Mouse (Mus musculus): ENCODE measurements at regions not wholly inside any gene's neighbourhood (a gene's known extent, or its start where the extent isn't known, plus 50 kb on each side); places are given as distances from the start of the nearest gene placed in this dataset.

GRCm38 (mm10) chr17:82925751-82926150, 289.3 kb upstream of the Pkdcc start:
- no peak for DNase-seq (ENCODE audit: extremely low read depth)
- TF ChIP-seq PAX5 (IDR thresholded peaks at IDR 0.05; ENCODE audit: low read length) (no peak), MEF2A (IDR thresholded peaks at IDR 0.05; ENCODE audit: borderline replicate concordance, low read depth, low read length) (no peak), MAZ (IDR thresholded peaks at IDR 0.05; ENCODE audit: low read depth, low read length) (no peak), GABPA (IDR thresholded peaks at IDR 0.05; ENCODE audit: insufficient replicate concordance, low read depth, low read length) (no peak), KAT2A (IDR thresholded peaks at IDR 0.05; ENCODE audit: insufficient replicate concordance, low read length) (no peak), ELF1 (IDR thresholded peaks at IDR 0.05; ENCODE audit: low read depth, low read length) (no peak), CHD1 (IDR thresholded peaks at IDR 0.05; ENCODE audit: low read depth, low read length) (no peak), ZKSCAN1 (IDR thresholded peaks at IDR 0.05; ENCODE audit: borderline replicate concordance, low read depth, low read length) (no peak)
- dilution Hi-C loops (cut with MboI; ENCODE audit: extremely low pct_ligation_motif_present, extremely low pct_unique_long_range_greater_than_20kb, low sequenced_read_pairs) (no loop called here), in situ Hi-C loops (cut with MboI; ENCODE audit: low pct_ligation_motif_present, low pct_unique_long_range_greater_than_20kb, low sequenced_read_pairs) (no loop called here)
- H3K4me3 ChIP-seq (replicated peaks in 1 of 3; ENCODE audit: low read depth in 2 of 3, low read length in 2 of 3, poor library complexity in 1 of 3): no peak overlapping the region
- peaks cover 39% of the 10 kb centered on the region for H3K27me3 ChIP-seq (replicated peaks)
- H3K36me3 ChIP-seq (replicated peaks in 1 of 2; ENCODE audit: control insufficient read depth in 1 of 2, insufficient read depth in 1 of 2, low read length in 1 of 2): no peaks in the 10 kb centered on the region
- H3K4me2 ChIP-seq (ENCODE audit: insufficient read depth, low read depth, poor library complexity, severe bottlenecking): no peak overlapping the region
- no peaks in the 10 kb centered on the region for H3K4me1 ChIP-seq (ENCODE audit: control insufficient read depth in 1 of 2, insufficient read depth in 2 of 2)
- H3K27ac ChIP-seq (ENCODE audit: insufficient read depth, low read depth): no peak overlapping the region
- no peaks in the 10 kb centered on the region for H3K9me3 ChIP-seq (replicated peaks; ENCODE audit: low read length)
- no peaks in the 10 kb centered on the region for H3K79me2 ChIP-seq (replicated peaks; ENCODE audit: control insufficient read depth, extremely low read depth, insufficient read depth, poor library complexity, severe bottlenecking)
- H3K9ac ChIP-seq (ENCODE audit: insufficient read depth, low read depth): no peak overlapping the region

DNA sequence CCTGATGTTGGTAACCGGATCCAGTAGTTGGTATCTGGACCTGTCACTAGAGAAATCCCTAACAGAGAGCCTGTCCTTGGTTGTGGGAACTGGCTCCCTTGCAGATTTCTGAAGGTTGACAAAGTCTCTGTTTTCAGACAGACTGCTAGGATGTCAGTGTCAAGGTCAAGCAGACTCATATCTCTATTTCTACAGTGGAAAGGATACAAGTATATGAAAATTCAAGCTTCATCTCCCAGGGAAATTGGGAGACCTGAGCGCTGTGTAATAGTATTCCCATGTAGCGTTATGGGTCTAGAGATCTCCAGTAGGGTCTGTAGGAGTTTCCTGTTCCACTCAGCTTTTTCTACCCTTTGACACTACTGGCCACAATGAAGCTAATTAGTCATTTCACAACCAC, 287.4 kb upstream of the Pkdcc start:
- no peak overlapping the region for H3K4me2 ChIP-seq (ENCODE audit: insufficient read depth, low read depth, poor library complexity, severe bottlenecking)
- H3K27me3 ChIP-seq (replicated peaks): peaks cover 41% of the 10 kb centered on the region
- H3K36me3 ChIP-seq (replicated peaks in 1 of 2; ENCODE audit: control insufficient read depth in 1 of 2, insufficient read depth in 1 of 2, low read length in 1 of 2): no peaks in the 10 kb centered on the region
- no peak overlapping the region for H3K9ac ChIP-seq (ENCODE audit: insufficient read depth, low read depth)
- H3K4me3 ChIP-seq (replicated peaks in 1 of 3; ENCODE audit: low read depth in 2 of 3, low read length in 2 of 3, poor library complexity in 1 of 3): no peak overlapping the region
- in situ Hi-C loops (cut with MboI; ENCODE audit: low pct_ligation_motif_present, low pct_unique_long_range_greater_than_20kb, low sequenced_read_pairs): no loop called here
- H3K9me3 ChIP-seq (replicated peaks; ENCODE audit: low read length): no peaks in the 10 kb centered on the region
- no peak overlapping the region for H3K27ac ChIP-seq (ENCODE audit: insufficient read depth, low read depth)
- no peak for TF ChIP-seq USF1 (IDR thresholded peaks at IDR 0.05; ENCODE audit: low read depth, low read length)
- no peak for TF ChIP-seq CHD2 (IDR thresholded peaks at IDR 0.05; ENCODE audit: low read length)
- no peak for TF ChIP-seq E2F4 (IDR thresholded peaks at IDR 0.05; ENCODE audit: insufficient replicate concordance, low read depth, low read length)
- TF ChIP-seq ZKSCAN1 (IDR thresholded peaks at IDR 0.05; ENCODE audit: borderline replicate concordance, low read depth, low read length): no peak
- TF ChIP-seq IRF4 (IDR thresholded peaks at IDR 0.05; ENCODE audit: low read depth, low read length): no peak
- no peak for DNase-seq (ENCODE audit: extremely low read depth)
- H3K4me1 ChIP-seq (ENCODE audit: control insufficient read depth in 1 of 2, insufficient read depth in 2 of 2): no peaks in the 10 kb centered on the region
- dilution Hi-C loops (cut with MboI; ENCODE audit: extremely low pct_ligation_motif_present, extremely low pct_unique_long_range_greater_than_20kb, low sequenced_read_pairs): no loop called here
- no peaks in the 10 kb centered on the region for H3K79me2 ChIP-seq (replicated peaks; ENCODE audit: control insufficient read depth, extremely low read depth, insufficient read depth, poor library complexity, severe bottlenecking)

- no peak overlapping the region for H3K9ac ChIP-seq (ENCODE audit: insufficient read depth, low read depth)
- H3K79me2 ChIP-seq (replicated peaks; ENCODE audit: control insufficient read depth, extremely low read depth, insufficient read depth, poor library complexity, severe bottlenecking): no peaks in the 10 kb centered on the region
- no peaks in the 10 kb centered on the region for H3K36me3 ChIP-seq (replicated peaks in 1 of 2; ENCODE audit: control insufficient read depth in 1 of 2, insufficient read depth in 1 of 2, low read length in 1 of 2)
- dilution Hi-C loops (cut with MboI; ENCODE audit: extremely low pct_ligation_motif_present, extremely low pct_unique_long_range_greater_than_20kb, low sequenced_read_pairs) (no loop called here), in situ Hi-C loops (cut with MboI; ENCODE audit: low pct_ligation_motif_present, low pct_unique_long_range_greater_than_20kb, low sequenced_read_pairs) (no loop called here)
- no peaks in the 10 kb centered on the region for H3K4me1 ChIP-seq (ENCODE audit: control insufficient read depth in 1 of 2, insufficient read depth in 2 of 2)
- no peak overlapping the region for H3K27ac ChIP-seq (ENCODE audit: insufficient read depth, low read depth)
- no peak for DNase-seq (ENCODE audit: extremely low read depth)
- no peaks in the 10 kb centered on the region for H3K9me3 ChIP-seq (replicated peaks; ENCODE audit: low read length)
- no peak overlapping the region for H3K4me2 ChIP-seq (ENCODE audit: insufficient read depth, low read depth, poor library complexity, severe bottlenecking)
- TF ChIP-seq ZC3H11A (IDR thresholded peaks at IDR 0.05; ENCODE audit: low read depth, low read length): no peak
- TF ChIP-seq JUND (conservative IDR thresholded peaks at IDR 0.05; ENCODE audit: low read depth, low read length): no peak
- TF ChIP-seq MXI1 (IDR thresholded peaks at IDR 0.05; ENCODE audit: low read depth, low read length): no peak
- TF ChIP-seq NRF1 (IDR thresholded peaks at IDR 0.05; ENCODE audit: low read depth, low read length): no peak
- no peak for TF ChIP-seq PAX5 (IDR thresholded peaks at IDR 0.05; ENCODE audit: low read length)
- no peak for TF ChIP-seq TCF12 (IDR thresholded peaks at IDR 0.05; ENCODE audit: low read depth, low read length)
- no peak for TF ChIP-seq MAFK (IDR thresholded peaks at IDR 0.05; ENCODE audit: insufficient replicate concordance, low read length)
- TF ChIP-seq RCOR1 (conservative IDR thresholded peaks at IDR 0.05; ENCODE audit: low read depth, low read length): no peak
- no peak for TF ChIP-seq ZMIZ1 (IDR thresholded peaks at IDR 0.05; ENCODE audit: low read depth, low read length)
- TF ChIP-seq MYC (IDR thresholded peaks at IDR 0.05; ENCODE audit: low read depth, low read length): no peak
- TF ChIP-seq EP300 (IDR thresholded peaks at IDR 0.05; ENCODE audit: low read length): no peak
- TF ChIP-seq USF1 (IDR thresholded peaks at IDR 0.05; ENCODE audit: low read depth, low read length): no peak
- TF ChIP-seq RAD21 (IDR thresholded peaks at IDR 0.05; ENCODE audit: low read depth, low read length): no peak
- TF ChIP-seq USF2 (conservative IDR thresholded peaks at IDR 0.05; ENCODE audit: low read depth, low read length): no peak
- peaks cover 48% of the 10 kb centered on the region for H3K27me3 ChIP-seq (replicated peaks)
- H3K4me3 ChIP-seq (replicated peaks in 1 of 3; ENCODE audit: low read depth in 2 of 3, low read length in 2 of 3, poor library complexity in 1 of 3): no peak overlapping the region
Observed at GRCm38 (mm10) chr17:82929511-82929910, 285.6 kb upstream of the Pkdcc start.

All from CH12.LX (cell line).